Mouse (Mus musculus) erythroid progenitor cell, adult 5-6 weeks (primary cell): Measurements from ENCODE around the gene Gm11077. TPM values are rescaled to one million over a fixed set of nuclear protein-coding genes. Genes with fewer than 3 reads are reported as not detected.

ENCODE experiments used
- ATAC-seq: replicated peaks from 2 replicates; pipeline ENCODE4 v1.8.0; 2016; ENCODE audit warnings: moderate number of reproducible peaks, mild to moderate bottlenecking, moderate TSS enrichment, inconsistent platforms; ENCODE audit not compliant: poor library complexity, low FRiP score, severe bottlenecking
- total RNA-seq, 2 experiments: library from RNA; stranded (forward) in 1 of 2; stranded (reverse) in 1 of 2; fragments of 150-400 nt in 1 of 2; fragments of 186-747, 209-891 nt in 1 of 2; gene quantifications; 2 replicates each; pipeline versions ENCODE4 v1.2.3 to v1.2.4; 2015 to 2017; ENCODE audit warnings: low replicate concordance in 2 of 2

Gene Gm11077
- total RNA-seq (2015; ENCODE audit: low replicate concordance) (not detected in 2 replicates), total RNA-seq (2017; ENCODE audit: low replicate concordance) (not detected in 2 replicates)

DNA sequence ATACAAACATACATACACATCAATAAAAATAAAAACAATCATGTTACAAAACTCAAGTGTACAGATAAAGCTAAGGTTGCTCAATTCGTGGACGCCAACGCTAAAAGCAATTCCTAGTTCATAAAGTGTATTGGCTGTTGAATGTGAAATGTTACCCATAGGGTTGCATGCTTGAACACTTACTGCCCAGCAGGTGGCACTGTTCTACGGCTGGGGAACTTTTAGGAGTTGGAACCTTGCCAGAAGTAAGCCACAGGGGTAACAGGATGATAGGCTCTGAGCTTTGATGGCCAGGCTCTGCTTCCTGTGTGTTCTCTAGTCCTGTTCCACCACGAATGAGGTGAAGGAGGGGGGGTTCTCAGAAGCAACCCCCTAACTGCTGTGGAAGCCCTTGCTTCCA lies at the start of gene Gm11077:
Gm11077 (plus strand) TSS at position 13 of the 400 bp plus-strand sequence.
- ATAC-seq = no peak

GRCm38 (mm10) chr6:140680713-140681112 lies 48.4 kb upstream of the Gm11077 start:
- no peak for ATAC-seq

- no peak for ATAC-seq
Observed at GRCm38 (mm10) chr6:140682829-140683228, 46.3 kb upstream of the Gm11077 start.

DNA sequence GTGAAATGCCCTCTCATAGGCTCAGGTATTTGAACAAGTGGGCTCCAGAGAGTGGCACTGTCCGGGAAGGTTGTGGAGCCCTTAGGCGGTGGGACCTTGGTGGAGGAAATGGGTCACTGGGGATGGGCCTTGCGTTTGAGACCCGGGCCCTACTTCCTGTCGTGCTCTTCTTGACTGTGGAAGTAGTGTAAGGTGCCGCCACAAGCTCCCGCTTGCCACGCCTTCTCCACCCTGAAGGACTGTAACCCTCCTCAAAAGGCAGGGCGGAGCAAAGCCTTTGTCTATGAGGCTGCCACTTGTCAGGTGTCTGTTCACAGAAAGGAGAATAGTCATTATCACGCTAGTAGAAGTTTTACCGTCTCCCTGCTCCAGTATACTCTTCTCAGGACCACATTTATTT lies 44.7 kb upstream of the Gm11077 start:
- ATAC-seq = no peak

- ATAC-seq = no peak
Observed at GRCm38 (mm10) chr6:140689617-140690404, 39.3 kb upstream of the Gm11077 start.

- no peak for ATAC-seq
Observed at GRCm38 (mm10) chr6:140692160-140692559, 36.9 kb upstream of the Gm11077 start.

DNA sequence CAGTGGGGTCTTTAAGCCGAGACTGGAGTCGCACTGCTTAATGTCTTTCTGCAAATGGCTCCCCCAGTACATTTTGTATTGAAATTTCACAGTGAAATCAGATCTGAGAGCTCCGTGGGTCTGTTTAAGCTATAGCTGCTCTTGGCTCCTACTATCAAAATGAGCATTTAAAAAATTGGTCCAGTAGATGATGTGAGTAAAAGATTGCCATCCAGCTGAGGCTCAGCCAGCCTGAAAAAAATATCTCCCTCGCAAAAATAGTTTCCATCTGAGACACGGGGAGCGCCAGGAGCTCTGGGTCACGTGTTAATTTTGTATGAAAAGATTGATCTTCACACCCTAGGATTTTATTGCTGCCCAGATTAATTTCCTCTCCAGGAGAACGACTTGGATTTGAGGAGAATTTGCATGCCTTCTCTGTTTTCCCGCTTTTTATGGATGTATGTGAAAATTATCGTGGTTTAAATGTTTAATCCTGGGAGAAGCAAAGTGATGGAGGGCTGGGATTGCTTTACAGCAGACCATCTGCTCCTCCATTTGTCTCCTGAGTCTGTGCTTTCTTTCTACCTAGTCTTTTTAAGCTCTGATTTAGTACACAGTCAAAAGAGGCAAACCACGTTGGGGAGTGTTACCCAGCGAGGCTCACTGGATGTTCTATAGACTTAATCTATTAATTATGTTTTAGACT lies 32.7 kb upstream of the Gm11077 start:
- ATAC-seq = no peak

DNA sequence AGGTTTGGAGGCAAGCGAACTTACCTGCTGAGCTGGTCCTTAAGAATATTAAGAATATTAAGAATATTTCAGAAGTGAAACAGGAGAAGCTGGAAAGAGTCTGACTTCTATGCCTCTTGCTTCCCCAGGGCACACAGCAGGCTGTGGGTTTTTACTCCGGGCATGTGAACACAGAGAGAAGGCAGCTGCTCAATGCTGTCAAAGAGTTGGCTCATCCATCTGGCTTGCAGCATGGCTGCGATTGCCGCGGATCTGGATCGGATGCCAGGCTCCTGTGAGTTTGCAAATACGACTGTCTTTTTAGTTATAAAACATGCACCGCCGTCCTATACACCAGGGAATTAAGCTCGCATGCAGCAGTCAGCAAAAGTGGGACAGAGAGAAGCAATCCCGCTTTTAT lies 31.1 kb upstream of the Gm11077 start:
- ATAC-seq = no peak

GRCm38 (mm10) chr6:140698596-140698995 lies 30.5 kb upstream of the Gm11077 start:
- ATAC-seq = no peak

DNA sequence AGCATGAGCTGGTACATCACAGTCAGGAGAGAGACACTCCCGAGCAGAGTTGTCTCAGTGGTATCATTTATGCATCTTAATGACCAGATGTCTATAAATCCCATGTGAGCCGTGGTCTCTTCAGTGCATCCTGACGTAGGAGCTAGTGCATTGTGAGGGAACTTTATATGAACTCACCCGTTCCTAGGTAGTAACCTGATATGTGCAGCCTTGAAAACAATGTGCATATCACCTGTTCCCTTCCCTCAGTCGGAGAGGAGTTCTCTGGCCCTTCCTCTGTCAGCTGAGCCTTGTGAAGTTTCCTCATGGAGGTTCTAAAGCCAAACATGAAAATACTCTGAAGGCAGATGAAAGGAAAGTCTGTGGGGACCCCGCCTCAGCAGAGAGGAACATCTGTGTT lies 27.8 kb upstream of the Gm11077 start:
- no peak for ATAC-seq

GRCm38 (mm10) chr6:140705132-140705531 lies 24.0 kb upstream of the Gm11077 start:
- ATAC-seq = no peak

- no peak for ATAC-seq
Observed at GRCm38 (mm10) chr6:140706056-140706455, 23.0 kb upstream of the Gm11077 start.

GRCm38 (mm10) chr6:140708059-140708458 lies 21.0 kb upstream of the Gm11077 start:
- no peak for ATAC-seq

- ATAC-seq = no peak; the same call in 1 of the 2 replicates
Observed at GRCm38 (mm10) chr6:140709415-140710107, 19.5 kb upstream of the Gm11077 start.

DNA sequence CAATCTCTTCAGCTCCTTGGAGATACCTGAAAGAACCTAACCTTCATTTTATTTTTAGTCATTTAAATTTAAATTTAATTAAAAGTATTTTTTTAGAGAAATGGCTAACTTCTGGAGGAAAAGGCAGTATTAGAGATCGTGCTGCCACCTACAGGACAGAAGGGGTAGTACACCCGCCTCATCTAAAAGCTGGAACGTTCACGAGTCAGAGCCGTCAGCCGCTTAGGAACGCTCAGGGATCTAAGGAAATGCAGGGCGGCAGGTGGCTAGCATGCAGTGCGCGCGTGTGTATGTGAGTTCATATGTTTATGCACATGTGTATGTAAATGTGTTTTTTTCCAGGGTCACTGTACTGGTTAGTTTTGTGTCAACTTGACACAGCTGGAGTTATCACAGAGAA lies 16.3 kb upstream of the Gm11077 start:
- ATAC-seq = 0 out of 2 replicates have a peak, but pooled peaks have one; percentile 53

DNA sequence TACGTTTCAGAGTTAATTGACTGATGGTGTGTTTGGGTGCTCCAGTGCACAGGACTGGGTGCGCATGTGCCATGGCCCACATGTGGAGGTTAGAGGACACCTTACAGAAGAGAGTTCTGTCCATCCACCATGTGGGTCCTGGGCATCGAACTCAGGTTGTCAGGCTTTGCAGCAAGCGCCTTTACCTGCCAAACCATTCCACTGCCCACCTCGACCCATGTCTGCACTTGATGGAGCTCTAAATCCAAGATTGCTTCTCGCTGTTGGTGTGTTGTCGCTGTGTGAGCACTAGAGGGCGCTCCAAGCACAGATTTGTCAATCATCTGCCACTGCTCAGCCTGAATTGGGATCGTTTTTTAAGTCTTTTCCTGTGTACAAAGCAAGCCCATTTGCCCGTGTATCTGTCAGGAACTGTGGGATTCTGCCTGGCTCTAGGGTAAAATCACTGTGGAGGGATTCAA lies 14.1 kb upstream of the Gm11077 start:
- ATAC-seq = no peak

DNA sequence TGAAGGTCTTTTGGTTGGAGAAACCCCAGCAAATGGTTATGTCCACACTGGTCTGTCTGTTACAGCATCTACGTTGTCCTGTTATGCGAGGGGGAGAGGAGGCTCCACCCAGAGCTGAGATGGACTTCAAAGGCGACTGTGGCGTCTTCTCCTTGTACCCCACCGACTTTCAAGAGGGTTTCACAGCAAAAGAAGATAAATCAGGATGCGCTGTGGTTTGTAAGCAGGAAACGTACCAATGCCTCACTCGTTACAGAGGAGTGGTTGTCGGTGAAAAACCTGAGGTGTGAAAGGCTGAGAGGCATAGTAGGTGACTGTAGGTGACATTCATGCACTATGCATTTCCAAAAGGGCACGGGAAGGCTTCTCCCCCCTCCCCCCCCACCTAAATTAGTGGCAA lies 7.0 kb upstream of the Gm11077 start:
- ATAC-seq = no peak

DNA sequence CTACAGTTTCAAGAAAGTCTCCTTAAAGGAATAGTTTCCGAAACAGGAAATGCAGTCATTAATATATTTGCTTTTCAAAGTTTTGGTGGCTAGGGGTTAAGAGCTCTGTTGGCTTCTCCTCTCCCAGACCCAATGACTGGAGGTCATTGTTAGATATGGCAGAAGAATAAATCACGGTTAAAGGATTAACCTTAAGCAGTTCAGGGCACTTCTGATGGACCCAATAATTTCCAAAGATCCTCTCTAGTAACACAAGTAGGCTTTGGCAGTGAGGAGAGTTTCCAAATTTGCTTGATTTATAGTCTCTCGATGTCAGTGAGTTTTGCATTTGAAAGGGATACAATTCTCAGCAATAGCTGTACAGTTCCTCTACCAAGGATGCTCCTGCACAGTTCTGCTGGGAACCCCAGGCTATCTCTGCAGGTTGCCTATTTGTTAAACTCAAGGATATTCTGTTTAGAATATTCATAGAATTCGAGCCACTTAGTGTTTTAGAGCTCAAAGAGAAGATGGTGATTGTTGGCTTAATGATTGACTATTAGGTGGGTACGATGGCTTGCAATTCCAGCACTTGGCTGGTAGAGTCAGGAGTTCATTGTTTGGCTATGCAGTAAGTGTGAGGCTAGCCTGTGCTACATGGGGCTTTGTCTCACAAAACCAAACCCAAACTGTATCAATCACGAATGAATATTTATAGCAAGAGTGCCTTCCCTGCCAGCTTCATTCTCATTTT lies 1.8 kb downstream of the Gm11077 start:
- ATAC-seq = no peak

- no peak for ATAC-seq
Observed at GRCm38 (mm10) chr6:140731402-140731730, 2.3 kb downstream of the Gm11077 start.
